Mouse (Mus musculus) embryonic facial prominence, embryonic 11.5 days (tissue): Measurements from ENCODE around the gene Sdccag8. TPM values are rescaled to one million over a fixed set of nuclear protein-coding genes. Genes with fewer than 3 reads are reported as not detected.

Source experiments
- ATAC-seq: fragments of 200-750 bp; cut with Nextera tagmentation; replicated peaks from 2 replicates; pipeline ENCODE4 v1.8.0; 2017; ENCODE audit warnings: low read depth; ENCODE audit not compliant: insufficient number of reproducible peaks, low FRiP score, low TSS enrichment
- DNase-seq: peaks from one replicate; pipeline ENCODE4 v3.0.0-alpha.2; 2015; ENCODE audit warnings: low spot score
- H3K27ac ChIP-seq: fragments of 300-500 bp; sonication (generic); replicated peaks from 2 replicates; pipeline ENCODE4 v1.5.1; 2014; ENCODE audit warnings: mild to moderate bottlenecking, low read depth, low read length, control low read depth
- H3K27me3 ChIP-seq: fragments of 300-500 bp; sonication (generic); 2 replicates; pipeline ENCODE4 v1.6.1; 2014; ENCODE audit warnings: mild to moderate bottlenecking, low read length, moderate library complexity, mixed read lengths; ENCODE audit not compliant: control insufficient read depth, insufficient read depth
- H3K36me3 ChIP-seq: fragments of 300-500 bp; sonication (generic); replicated peaks from 2 replicates; pipeline ENCODE4 v1.6.1; 2014; ENCODE audit warnings: low read depth, mild to moderate bottlenecking, low read length, moderate library complexity, mixed read lengths; ENCODE audit not compliant: control insufficient read depth, insufficient read depth
- H3K4me1 ChIP-seq: fragments of 300-500 bp; sonication (generic); 2 replicates; pipeline ENCODE4 v1.6.1; 2014; ENCODE audit warnings: low read length, mixed read lengths; ENCODE audit not compliant: control insufficient read depth, insufficient read depth
- H3K4me2 ChIP-seq: fragments of 300-500 bp; sonication (generic); 2 replicates; pipeline ENCODE4 v1.6.1; 2014; ENCODE audit warnings: low read depth, mild to moderate bottlenecking, control low read depth, low read length, moderate library complexity
- H3K4me3 ChIP-seq: fragments of 300-500 bp; sonication (generic); 2 replicates; pipeline ENCODE4 v1.5.1; 2014; ENCODE audit warnings: low read depth, low read length, control low read depth
- H3K9ac ChIP-seq: fragments of 300-500 bp; sonication (generic); replicated peaks from 2 replicates; pipeline ENCODE4 v1.6.1; 2014; ENCODE audit warnings: mild to moderate bottlenecking, control low read depth, low read length
- H3K9me3 ChIP-seq: fragments of 300-500 bp; sonication (generic); replicated peaks from 2 replicates; pipeline ENCODE4 v1.6.1; 2016; ENCODE audit warnings: mild to moderate bottlenecking, low read length, inconsistent platforms, mixed read lengths; ENCODE audit not compliant: control insufficient read depth
- WGBS: fragments of 180-500 bp; shearing (Covaris S2); extraction: QIAGEN DNeasy Blood & Tissue Kit; methylation state at CpG from one replicate; pipeline ENCODE4 v1.1.7; 2014; 5-methylcytosine and 5-hydroxymethylcytosine counted together
- polyA plus RNA-seq: library from polyadenylated mRNA; unstranded; fragments of >200 nt; fragmentation: Nextera tagmentation; extraction: Ambion mirVana; gene quantifications from 2 replicates; pipeline ENCODE4 v1.2.1, GENCODE M21; 2014

Gene Sdccag8
- polyA plus RNA-seq, 1 experiment from 2014 or later, result 15.7 TPM

GRCm38 (mm10) chr1:176847118-176847859, 32.8 kb downstream of the Sdccag8 start:
- Histone ChIP-seq H3K36me3 (no peaks in the 10 kb centered on the region), H3K9ac (no peak overlapping the region), H3K4me3 (no peak overlapping the region), H3K9me3 (no peaks in the 10 kb centered on the region), H3K27me3 (no peaks in the 10 kb centered on the region), H3K4me2 (no peak overlapping the region), H3K27ac (no peak overlapping the region), H3K4me1 (no peaks in the 10 kb centered on the region)
- ATAC-seq (no peak), DNase-seq (no peak)
- WGBS, result 86% methylated on average over 10 of the region's 10 CpGs

DNA sequence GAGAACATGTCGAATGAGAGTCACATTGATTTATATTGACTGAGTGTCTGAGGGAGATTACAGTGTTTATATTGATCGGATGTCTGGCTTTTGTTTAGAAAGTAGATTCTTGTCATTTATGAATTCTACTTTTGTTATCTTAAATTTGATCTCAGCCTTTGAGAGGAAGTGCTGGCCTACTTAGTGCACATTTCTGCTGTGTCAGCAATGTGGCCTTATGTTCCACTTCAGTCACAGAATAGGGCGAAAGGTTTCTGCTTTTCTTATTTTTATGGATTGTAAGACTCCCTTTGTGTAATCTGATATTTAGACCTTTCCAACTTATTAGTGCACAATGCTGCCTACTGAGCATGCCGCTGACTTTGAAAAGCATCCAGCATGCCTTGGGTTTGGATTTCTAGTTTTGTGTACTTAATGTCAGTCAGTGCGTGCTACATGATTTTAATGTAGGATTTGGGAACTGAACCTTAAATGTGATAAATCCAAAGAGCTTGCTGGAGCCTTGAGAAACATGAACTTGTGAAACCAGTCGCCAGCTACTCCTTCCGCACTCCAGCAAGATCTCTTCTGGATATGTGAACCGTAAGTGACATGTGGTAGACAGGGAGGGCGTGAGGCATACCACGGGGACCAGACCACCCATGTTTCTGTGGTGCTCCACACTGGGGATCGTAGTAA, 34.3 kb downstream of the Sdccag8 start:
- H3K4me2 ChIP-seq, result no peak overlapping the region
- ATAC-seq, result no peak; the same call in 1 of the 2 replicates

GRCm38 (mm10) chr1:176849377-176849776, 34.9 kb downstream of the Sdccag8 start:
- no peaks in the 10 kb centered on the region for H3K36me3 ChIP-seq
- 81% methylated on average over 2 of the region's 2 CpGs for WGBS
- no peak for DNase-seq

More for the DNA sequence above, 34.3 kb downstream of the Sdccag8 start:
- Histone ChIP-seq H3K4me3 (no peak overlapping the region), H3K27ac (no peak overlapping the region), H3K9me3 (no peaks in the 10 kb centered on the region), H3K4me1 (no peaks in the 10 kb centered on the region), H3K36me3 (no peaks in the 10 kb centered on the region), H3K9ac (no peak overlapping the region), H3K27me3 (no peaks in the 10 kb centered on the region)
- no peak for DNase-seq
- WGBS, result 66% methylated on average over 11 of the region's 11 CpGs

DNA sequence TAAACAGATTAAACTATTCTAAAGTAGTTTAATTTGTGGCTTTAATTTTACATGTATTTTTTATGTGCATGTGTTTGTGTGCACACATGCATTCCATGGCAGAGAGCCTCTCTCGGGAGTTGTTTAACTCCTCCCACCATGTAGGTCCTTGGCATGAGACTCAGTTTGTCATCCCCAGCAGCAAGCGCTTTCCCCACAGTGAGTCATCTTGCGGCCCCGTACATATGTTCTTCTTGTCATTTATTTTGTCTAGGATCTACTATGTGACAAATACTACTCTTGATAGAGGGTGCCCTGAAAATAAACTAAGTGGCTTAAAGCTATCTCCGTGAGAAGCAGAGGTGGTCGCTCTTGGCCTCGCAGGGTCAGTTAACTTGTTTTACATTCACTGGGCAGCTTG, 36.9 kb downstream of the Sdccag8 start:
- DNase-seq (no peak), ATAC-seq (no peak)
- WGBS, result 92% methylated on average over 7 of the region's 7 CpGs
- H3K9ac ChIP-seq, result no peak overlapping the region
- H3K27me3 ChIP-seq, result no peaks in the 10 kb centered on the region
- H3K36me3 ChIP-seq, result no peaks in the 10 kb centered on the region
- no peaks in the 10 kb centered on the region for H3K4me1 ChIP-seq
- H3K4me2 ChIP-seq, result no peak overlapping the region
- no peaks in the 10 kb centered on the region for H3K9me3 ChIP-seq
- no peak overlapping the region for H3K4me3 ChIP-seq
- H3K27ac ChIP-seq, result no peak overlapping the region

More at GRCm38 (mm10) chr1:176849377-176849776, 34.9 kb downstream of the Sdccag8 start:
- Histone ChIP-seq H3K27ac (no peak overlapping the region), H3K9ac (no peak overlapping the region), H3K4me3 (no peak overlapping the region), H3K4me2 (no peak overlapping the region), H3K9me3 (no peaks in the 10 kb centered on the region), H3K4me1 (no peaks in the 10 kb centered on the region), H3K27me3 (no peaks in the 10 kb centered on the region)
- no peak for ATAC-seq

DNA sequence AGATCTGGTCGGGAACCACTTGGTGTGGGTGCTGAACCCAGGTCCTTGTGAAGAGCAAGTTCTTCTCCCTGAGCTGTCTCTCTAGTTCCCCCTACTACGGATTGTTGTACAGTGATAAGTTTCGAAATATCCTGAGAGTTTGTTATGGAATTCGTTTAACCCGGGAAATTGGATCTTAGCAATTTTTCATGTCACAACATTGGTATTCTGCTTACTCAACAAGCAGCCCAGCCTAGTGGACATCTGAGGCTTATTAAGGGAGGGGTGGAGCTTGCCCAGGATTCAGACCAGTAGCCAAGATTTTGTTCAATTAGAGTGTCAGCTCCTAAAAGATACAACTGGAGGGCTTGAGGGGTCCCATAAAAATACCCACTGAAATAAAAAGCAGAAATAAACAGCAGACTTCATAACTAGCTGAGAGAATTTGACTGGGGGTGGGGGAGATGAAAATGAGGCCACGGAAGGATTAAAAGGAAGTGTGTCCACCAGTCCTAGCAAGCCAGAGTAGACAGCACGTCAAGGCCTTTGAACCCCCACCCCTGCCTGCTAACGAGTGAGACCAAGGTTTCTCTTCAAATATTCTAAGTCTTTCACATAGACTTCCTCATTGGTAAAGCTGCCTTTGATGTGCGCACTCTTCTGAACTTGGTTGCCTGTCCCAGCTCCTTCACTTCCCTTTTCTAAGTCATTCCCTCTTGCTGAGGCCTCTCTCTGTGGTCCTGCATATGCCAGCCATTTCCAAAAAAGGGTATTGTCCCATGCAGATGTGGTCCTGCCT, 38.5 kb downstream of the Sdccag8 start:
- no peak for DNase-seq
- H3K27ac ChIP-seq, result no peak overlapping the region
- no peak overlapping the region for H3K9ac ChIP-seq
- H3K4me3 ChIP-seq, result no peak overlapping the region
- no peaks in the 10 kb centered on the region for H3K9me3 ChIP-seq
- H3K4me1 ChIP-seq, result no peaks in the 10 kb centered on the region
- ATAC-seq, result no peak
- H3K36me3 ChIP-seq, result no peaks in the 10 kb centered on the region
- H3K27me3 ChIP-seq, result no peaks in the 10 kb centered on the region
- H3K4me2 ChIP-seq, result no peak overlapping the region
- 84% methylated on average over 9 of the region's 9 CpGs for WGBS

- Histone ChIP-seq H3K4me2 (no peak overlapping the region), H3K4me1 (no peaks in the 10 kb centered on the region), H3K36me3 (no peaks in the 10 kb centered on the region), H3K27ac (no peak overlapping the region), H3K4me3 (no peak overlapping the region), H3K9ac (no peak overlapping the region), H3K27me3 (no peaks in the 10 kb centered on the region), H3K9me3 (no peaks in the 10 kb centered on the region)
- WGBS, result 60% methylated on average over 9 of the region's 9 CpGs
- ATAC-seq (peak; percentile 34; the same call in 1 of the 2 replicates), DNase-seq (peak; percentile 85)
Measured at GRCm38 (mm10) chr1:176861981-176862644, 47.7 kb downstream of the Sdccag8 start.

DNA sequence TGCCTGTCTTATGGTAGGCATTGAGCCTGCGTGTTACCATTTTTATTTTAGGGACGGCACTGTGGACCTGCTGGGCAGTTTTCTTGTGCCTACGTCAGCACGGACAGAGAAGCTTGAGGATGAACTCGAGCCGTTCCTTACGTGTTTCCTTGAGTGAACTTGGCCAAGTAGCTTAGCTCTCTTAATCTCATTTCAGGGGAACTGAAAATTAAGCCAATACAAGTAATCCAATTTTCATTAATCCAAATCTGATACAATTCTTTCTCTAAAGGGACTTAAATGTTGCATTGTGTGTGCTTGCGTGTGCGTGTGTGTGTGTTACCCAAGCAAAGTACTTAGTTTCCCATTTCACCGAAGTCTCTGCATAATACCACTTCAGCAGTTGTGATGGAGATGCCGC, 56.0 kb downstream of the Sdccag8 start:
- Histone ChIP-seq H3K4me3 (no peak overlapping the region), H3K36me3 (no peaks in the 10 kb centered on the region), H3K9me3 (no peaks in the 10 kb centered on the region), H3K27me3 (no peaks in the 10 kb centered on the region), H3K4me1 (no peaks in the 10 kb centered on the region), H3K9ac (no peak overlapping the region), H3K27ac (no peak overlapping the region), H3K4me2 (no peak overlapping the region)
- DNase-seq, result no peak
- no peak for ATAC-seq
- WGBS, result 84% methylated on average over 11 of the region's 11 CpGs
